Mouse (Mus musculus) CH12.LX (cell line): ENCODE measurements around the gene Lama5. TPM values are rescaled to one million over a fixed set of nuclear protein-coding genes. Genes with fewer than 3 reads are reported as not detected.

ENCODE experiments used
- DNase-seq: peaks from one replicate; pipeline ENCODE4 v3.0.0-alpha.2; 2013; ENCODE audit errors: extremely low read depth
- H3K27ac ChIP-seq: 2 replicates; pipeline ENCODE4 v1.5.1; 2012; ENCODE audit warnings: low read depth, mild to moderate bottlenecking, control low read depth, moderate library complexity; ENCODE audit not compliant: insufficient read depth
- H3K27me3 ChIP-seq: replicated peaks from 2 replicates; pipeline ENCODE3; 2012; ENCODE audit warnings: inconsistent platforms
- H3K36me3 ChIP-seq, 2 experiments: replicated peaks in 1 of 2; 2 replicates each; pipeline versions ENCODE3 to v1.6.1; 2012; ENCODE audit warnings: inconsistent platforms in 1 of 2, low read length in 1 of 2, mild to moderate bottlenecking in 1 of 2, mixed read lengths in 1 of 2, moderate library complexity in 1 of 2; ENCODE audit not compliant: control insufficient read depth in 1 of 2, insufficient read depth in 1 of 2
- H3K4me1 ChIP-seq, 2 experiments: 2 replicates each; pipeline ENCODE4 v1.6.1; 2012; ENCODE audit warnings: inconsistent platforms in 1 of 2, moderate library complexity in 1 of 2; ENCODE audit not compliant: insufficient read depth in 2 of 2, control insufficient read depth in 1 of 2
- H3K4me2 ChIP-seq: 2 replicates; pipeline ENCODE4 v1.6.1; 2012; ENCODE audit warnings: low read depth, mild to moderate bottlenecking, control low read depth; ENCODE audit not compliant: poor library complexity, insufficient read depth, severe bottlenecking
- H3K4me3 ChIP-seq, 3 experiments: fragments of 150-350 bp in 1 of 3; sonication (generic) in 1 of 3; replicated peaks in 1 of 3; 2 replicates each; pipeline versions ENCODE3 to v1.5.1; 2011 to 2012; ENCODE audit warnings: low read depth in 2 of 3, low read length in 2 of 3, mild to moderate bottlenecking in 2 of 3, moderate library complexity in 2 of 3, control low read depth in 1 of 3, improper control_type of control experiment in 1 of 3, inconsistent platforms in 1 of 3, mixed read lengths in 1 of 3; ENCODE audit not compliant: poor library complexity in 1 of 3
- H3K79me2 ChIP-seq: replicated peaks from 2 replicates; pipeline ENCODE4 v1.6.1; 2012; ENCODE audit warnings: mild to moderate bottlenecking, moderate library complexity; ENCODE audit not compliant: control insufficient read depth, poor library complexity, insufficient read depth, severe bottlenecking; ENCODE audit errors: extremely low read depth
- H3K9ac ChIP-seq: 2 replicates; pipeline ENCODE4 v1.6.1; 2012; ENCODE audit warnings: low read depth, mild to moderate bottlenecking, control low read depth, moderate library complexity; ENCODE audit not compliant: insufficient read depth
- H3K9me3 ChIP-seq: replicated peaks from 2 replicates; pipeline ENCODE3; 2012; ENCODE audit warnings: low read length, inconsistent platforms, mixed read lengths
- E2F4 ChIP-seq: IDR thresholded peaks from 2 replicates; pipeline ENCODE4 v1.6.1; 2011; ENCODE audit warnings: low read depth, low read length, improper control_type of control experiment; ENCODE audit not compliant: insufficient replicate concordance
- ETS1 ChIP-seq: conservative IDR thresholded peaks from 2 replicates; pipeline ENCODE4 v1.6.1; 2012; ENCODE audit warnings: low read depth, mild to moderate bottlenecking, inconsistent platforms, low read length, improper control_type of control experiment, moderate library complexity
- IRF4 ChIP-seq: IDR thresholded peaks from 2 replicates; pipeline ENCODE4 v1.6.1; 2014; ENCODE audit warnings: low read depth, mild to moderate bottlenecking, inconsistent platforms, low read length, improper control_type of control experiment
- JUND ChIP-seq: conservative IDR thresholded peaks from 2 replicates; pipeline ENCODE4 v1.6.1; 2011; ENCODE audit warnings: low read depth, low read length, improper control_type of control experiment
- KAT2A ChIP-seq: IDR thresholded peaks from 2 replicates; pipeline ENCODE4 v1.6.1; 2012; ENCODE audit warnings: low read length, improper control_type of control experiment, inconsistent platforms; ENCODE audit not compliant: insufficient replicate concordance
- MAZ ChIP-seq: IDR thresholded peaks from 2 replicates; pipeline ENCODE4 v1.6.1; 2012; ENCODE audit warnings: low read depth, mild to moderate bottlenecking, inconsistent platforms, low read length, improper control_type of control experiment, moderate library complexity
- MXI1 ChIP-seq: IDR thresholded peaks from 2 replicates; pipeline ENCODE4 v1.6.1; 2011; ENCODE audit warnings: mild to moderate bottlenecking, low read depth, low read length, improper control_type of control experiment
- MYC ChIP-seq: IDR thresholded peaks from 2 replicates; pipeline ENCODE4 v1.6.1; 2011; ENCODE audit warnings: low read depth, mild to moderate bottlenecking, improper control_type of control experiment, low read length
- NELFE ChIP-seq: IDR thresholded peaks from 2 replicates; pipeline ENCODE4 v1.6.1; 2011; ENCODE audit warnings: low read depth, low read length, improper control_type of control experiment
- POLR2A ChIP-seq: IDR thresholded peaks from 2 replicates; pipeline ENCODE4 v1.6.1; 2011; ENCODE audit warnings: low read depth, mild to moderate bottlenecking, improper control_type of control experiment, low read length
- RAD21 ChIP-seq: IDR thresholded peaks from 2 replicates; pipeline ENCODE4 v1.6.1; 2011; ENCODE audit warnings: low read depth, mild to moderate bottlenecking, low read length, improper control_type of control experiment, moderate library complexity
- RCOR1 ChIP-seq: conservative IDR thresholded peaks from 2 replicates; pipeline ENCODE4 v1.6.1; 2012; ENCODE audit warnings: low read depth, mild to moderate bottlenecking, inconsistent platforms, low read length, improper control_type of control experiment
- SMC3 ChIP-seq: IDR thresholded peaks from 2 replicates; pipeline ENCODE4 v1.6.1; 2011; ENCODE audit warnings: low read depth, low read length, improper control_type of control experiment
- TBP ChIP-seq: conservative IDR thresholded peaks from 2 replicates; pipeline ENCODE4 v1.6.1; 2011; ENCODE audit warnings: low read depth, low read length, improper control_type of control experiment
- UBTF ChIP-seq: IDR thresholded peaks from 2 replicates; pipeline ENCODE4 v1.6.1; 2012; ENCODE audit warnings: low read depth, mild to moderate bottlenecking, inconsistent platforms, low read length, improper control_type of control experiment, moderate library complexity
- USF1 ChIP-seq: IDR thresholded peaks from 2 replicates; pipeline ENCODE4 v1.6.1; 2014; ENCODE audit warnings: low read depth, mild to moderate bottlenecking, inconsistent platforms, low read length, improper control_type of control experiment
- USF2 ChIP-seq: conservative IDR thresholded peaks from 2 replicates; pipeline ENCODE4 v1.6.1; 2011; ENCODE audit warnings: low read depth, low read length, improper control_type of control experiment
- ZC3H11A ChIP-seq: IDR thresholded peaks from 2 replicates; pipeline ENCODE4 v1.6.1; 2012; ENCODE audit warnings: low read depth, mild to moderate bottlenecking, inconsistent platforms, low read length, improper control_type of control experiment
- ZNF384 ChIP-seq: IDR thresholded peaks from 2 replicates; pipeline ENCODE4 v1.6.1; 2012; ENCODE audit warnings: low read depth, low read length, improper control_type of control experiment, inconsistent platforms
- dilution Hi-C: fragments of 300-500 bp; cut with MboI; formaldehyde crosslinking; loops from 2 replicates; pipeline ENCODE4 v1.14.3; 2020; ENCODE audit warnings: low sequenced_read_pairs; ENCODE audit not compliant: extremely low pct_unique_long_range_greater_than_20kb, extremely low pct_ligation_motif_present
- in situ Hi-C: fragments of 300-500 bp; cut with MboI; formaldehyde crosslinking; loops from 3 replicates; pipeline ENCODE4 v1.14.3; 2019; ENCODE audit warnings: low sequenced_read_pairs, low pct_ligation_motif_present, low pct_unique_long_range_greater_than_20kb, mixed read lengths
- polyA plus RNA-seq: library from polyadenylated mRNA; unstranded; fragments of >175 nt; gene quantifications from 2 replicates; pipeline ENCODE4 v1.2.1, GENCODE M21; 2012; ENCODE audit warnings: low read depth; ENCODE audit not compliant: insufficient read length
- total RNA-seq, 2 experiments: library from RNA; depleted of rRNA; stranded (reverse); fragments of 300-350 nt in 1 of 2; fragments of >200 nt in 1 of 2; gene quantifications; 2 replicates each; pipeline ENCODE4 v1.2.3; 2012 to 2014

Gene Lama5
- total and polyA plus RNA-seq, 3 experiments: 0.20 to 0.85 (median 0.67) TPM

DNA sequence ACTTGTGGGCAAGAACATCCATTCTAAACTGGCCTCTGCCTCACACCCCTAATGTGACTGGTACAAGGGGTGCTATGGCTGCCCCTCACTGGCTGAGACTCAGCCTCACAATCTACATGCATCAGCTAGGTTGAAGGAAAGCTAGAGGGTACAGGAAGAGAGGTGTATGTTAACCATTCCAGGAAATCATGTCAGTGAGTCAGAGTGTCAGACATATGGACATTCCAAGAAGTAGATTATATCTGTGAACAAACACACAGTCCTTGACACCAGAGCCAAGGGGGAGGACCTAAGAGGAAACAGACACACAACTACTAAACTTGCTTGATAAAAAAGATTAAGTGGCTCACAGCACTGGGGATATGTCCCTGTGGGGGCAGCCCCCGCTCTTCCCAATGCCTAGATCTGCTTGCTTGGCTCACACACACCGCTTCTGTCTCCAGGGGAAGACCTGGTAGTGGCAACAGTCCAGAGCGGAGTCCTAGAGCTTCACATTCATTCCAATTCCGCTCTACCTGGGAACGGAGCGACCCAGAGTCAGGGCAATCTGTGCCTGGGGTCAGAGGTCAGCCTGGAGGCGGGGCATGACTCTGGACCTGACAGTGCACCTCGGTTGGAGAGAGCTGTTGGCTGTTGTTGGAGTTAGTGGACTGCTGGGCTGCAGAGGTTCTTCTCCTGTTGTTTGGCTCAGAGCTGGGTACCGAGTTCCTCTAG, 23.4 kb upstream of the Lama5 start:
- Histone ChIP-seq H3K27ac (no peak overlapping the region), H3K9me3 (no peaks in the 10 kb centered on the region), H3K27me3 (no peaks in the 10 kb centered on the region), H3K9ac (no peak overlapping the region), H3K4me1 (peaks cover 0 to 3% of the 10 kb centered on the region in 2 experiments; a peak in 2 of 4 replicates), H3K36me3 (no peaks in the 10 kb centered on the region), H3K79me2 (no peaks in the 10 kb centered on the region), H3K4me2 (no peak overlapping the region), H3K4me3 (no peak overlapping the region)
- no peak for DNase-seq
- TF ChIP-seq KAT2A (no peak), POLR2A (no peak), TBP (no peak), RCOR1 (no peak), JUND (no peak), MAZ (no peak), IRF4 (no peak), E2F4 (no peak), USF2 (no peak), ZC3H11A (no peak), RAD21 (no peak), NELFE (no peak), ZNF384 (no peak), USF1 (no peak)
- in situ Hi-C loops: no loop called here
- dilution Hi-C loops: no loop called here

DNA sequence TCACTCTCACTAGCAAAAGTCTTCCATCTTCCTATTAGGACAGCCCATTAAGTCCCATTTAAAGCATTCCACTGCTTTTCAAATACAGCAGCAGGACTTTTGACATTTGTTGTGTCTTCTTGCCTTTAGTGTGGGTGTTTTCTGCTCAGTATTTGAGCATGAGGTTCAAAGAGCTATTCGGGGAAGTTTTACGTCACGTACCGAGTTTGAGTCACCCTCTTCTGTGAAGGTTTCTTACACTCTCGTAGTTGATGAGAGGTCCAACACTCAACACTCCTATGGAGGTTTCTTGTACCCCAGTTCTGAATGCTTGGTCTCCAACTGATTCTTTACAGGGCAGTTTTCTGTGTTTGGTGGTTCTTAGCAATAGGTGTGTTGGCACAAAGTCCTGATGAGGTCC, 22.3 kb upstream of the Lama5 start:
- no peak for TF ChIP-seq TBP
- no peak for TF ChIP-seq ETS1
- no peak for TF ChIP-seq MXI1
- no peak for TF ChIP-seq NELFE
- no peak for TF ChIP-seq UBTF
- TF ChIP-seq MYC: no peak
- no peak for TF ChIP-seq IRF4
- TF ChIP-seq E2F4: no peak
- no peak for TF ChIP-seq SMC3
- no peak for TF ChIP-seq KAT2A
- Histone ChIP-seq H3K36me3 (no peaks in the 10 kb centered on the region), H3K4me1 (peaks cover 0 to 3% of the 10 kb centered on the region in 2 experiments; a peak in 2 of 4 replicates), H3K79me2 (no peaks in the 10 kb centered on the region), H3K4me3 (no peak overlapping the region), H3K9me3 (no peaks in the 10 kb centered on the region), H3K27me3 (no peaks in the 10 kb centered on the region), H3K27ac (no peak overlapping the region), H3K9ac (no peak overlapping the region), H3K4me2 (no peak overlapping the region)
- dilution Hi-C loops: no loop called here
- in situ Hi-C loops: no loop called here
- DNase-seq: no peak
